Comparison of ENCODE assay signal across 9 mouse cellular contexts in the genomic region with DNA sequence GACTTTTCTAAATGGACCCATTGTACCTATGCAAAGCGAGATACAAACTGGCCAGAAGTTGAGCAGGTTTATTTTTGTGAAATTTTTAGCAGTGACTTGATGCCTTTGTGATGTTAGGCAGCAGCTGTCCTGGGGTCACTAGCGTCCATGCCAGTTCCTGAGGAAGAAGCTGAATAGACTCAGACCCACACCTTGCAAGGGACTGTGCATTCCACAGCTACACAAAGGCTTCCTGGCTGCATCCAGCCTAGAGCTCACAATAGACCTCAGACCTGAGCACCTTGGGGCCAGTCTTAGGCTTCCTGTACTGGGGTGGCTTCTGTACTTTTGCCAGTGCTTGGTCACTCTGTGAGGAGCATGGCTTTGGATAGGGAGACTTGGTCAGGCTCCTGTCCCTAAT.
DNase-seq lines count a peak whose midpoint lies in the region; ATAC-seq and TF ChIP-seq lines count a peak whose summit lies in the region.
"Had no signal": no experiment of that assay in that cellular context is flagged by ENCODE, and none has a peak within 500 bp of the region (broad histone marks: within the 10 kb centered on the region; RNA-seq: fewer than 3 reads in every experiment).

No protein-coding gene starts in this region.

- WGBS in embryonic facial prominence, embryonic 13.5 days: 20% methylated on average over 2 of the region's 2 CpGs
- 58% methylated on average over 2 of the region's 2 CpGs for WGBS in hindbrain, postnatal 0 days
- WGBS in midbrain, postnatal 0 days: 54% methylated on average over 2 of the region's 2 CpGs

- no peaks in the 10 kb centered on the region for H3K27me3 ChIP-seq in embryonic facial prominence, embryonic 13.5 days
- no peaks in the 10 kb centered on the region for H3K27me3 ChIP-seq in hindbrain, postnatal 0 days (ENCODE audit: insufficient read depth, low read length)
- H3K27me3 ChIP-seq in midbrain, postnatal 0 days (ENCODE audit: insufficient read depth, low read length): peaks cover 7% of the 10 kb centered on the region; the same call in 1 of the 2 replicates

- no peak for TF ChIP-seq CTCF in layer of hippocampus, adult 2 months (conservative IDR thresholded peaks at IDR 0.05)
- no peak for TF ChIP-seq CTCF in hindbrain, postnatal 0 days (IDR thresholded peaks at IDR 0.05; ENCODE audit: low read depth)
- no peak for TF ChIP-seq CTCF in midbrain, postnatal 0 days (IDR thresholded peaks at IDR 0.05)

- H3K4me2 ChIP-seq in embryonic facial prominence, embryonic 13.5 days: peak overlapping the region; percentile 68
- H3K4me2 ChIP-seq in hindbrain, postnatal 0 days (ENCODE audit: low read depth, low read length): peak overlapping the region; percentile 14; the same call in 1 of the 2 replicates
- H3K4me2 ChIP-seq in midbrain, postnatal 0 days (ENCODE audit: low read depth, low read length, poor library complexity, severe bottlenecking): 0 out of 2 replicates have a peak overlapping the region, but pooled peaks have one; percentile 4

- peak overlapping the region; percentile 90 for H3K9ac ChIP-seq in embryonic facial prominence, embryonic 13.5 days
- H3K9ac ChIP-seq in hindbrain, postnatal 0 days (replicated peaks; ENCODE audit: low read length): no peak overlapping the region
- no peak overlapping the region for H3K9ac ChIP-seq in midbrain, postnatal 0 days (replicated peaks; ENCODE audit: low read length, poor library complexity, severe bottlenecking)

- no peak for ATAC-seq in embryonic facial prominence, embryonic 13.5 days (ENCODE audit: insufficient number of reproducible peaks, insufficient read depth, low FRiP score, low TSS enrichment, low read depth)
- ATAC-seq in hindbrain, postnatal 0 days: no peak
- no peak for ATAC-seq in midbrain, postnatal 0 days (ENCODE audit: low FRiP score)

- H3K4me3 ChIP-seq in layer of hippocampus, adult 2 months: peak overlapping the region; percentile 52; the same call in 1 of the 2 replicates
- peak overlapping the region; percentile 64 for H3K4me3 ChIP-seq in embryonic facial prominence, embryonic 13.5 days
- H3K4me3 ChIP-seq in hindbrain, postnatal 0 days (ENCODE audit: low read length): no peak overlapping the region
- H3K4me3 ChIP-seq in midbrain, postnatal 0 days (ENCODE audit: low read depth, low read length): no peak overlapping the region

- peaks cover 51% of the 10 kb centered on the region for H3K4me1 ChIP-seq in embryonic facial prominence, embryonic 13.5 days
- 0 out of 2 replicates have a peak, but pooled peaks cover 5% of the 10 kb centered on the region for H3K4me1 ChIP-seq in hindbrain, postnatal 0 days (ENCODE audit: insufficient read depth, low read length)
- peaks cover 5% of the 10 kb centered on the region for H3K4me1 ChIP-seq in midbrain, postnatal 0 days (ENCODE audit: insufficient read depth, low read length)

- peaks cover 3% of the 10 kb centered on the region; the same call in 1 of the 2 replicates for H3K36me3 ChIP-seq in embryonic facial prominence, embryonic 13.5 days
- H3K36me3 ChIP-seq in hindbrain, postnatal 0 days (ENCODE audit: insufficient read depth, low read length): no peaks in the 10 kb centered on the region
- H3K36me3 ChIP-seq in midbrain, postnatal 0 days (ENCODE audit: insufficient read depth, low read length): no peaks in the 10 kb centered on the region

- no peaks in the 10 kb centered on the region for H3K9me3 ChIP-seq in embryonic facial prominence, embryonic 13.5 days
- no peaks in the 10 kb centered on the region for H3K9me3 ChIP-seq in hindbrain, postnatal 0 days (ENCODE audit: low read length)
- H3K9me3 ChIP-seq in midbrain, postnatal 0 days (ENCODE audit: low read length): no peaks in the 10 kb centered on the region

- no peak for DNase-seq in layer of hippocampus, adult 2 months (ENCODE audit: low spot score in 2 of 2)
- no peak for DNase-seq in layer of hippocampus, adult 18-20 months (ENCODE audit: low spot score in 2 of 2)
- no peak for DNase-seq in hindbrain, postnatal 0 days (ENCODE audit: low spot score)
- no peak for DNase-seq in midbrain, postnatal 0 days (ENCODE audit: low spot score)
- no peak for DNase-seq in natural killer cell, adult 2 months (ENCODE audit: low spot score in 2 of 2)
- no peak for DNase-seq in frontal cortex, postnatal 14 days (ENCODE audit: low spot score in 2 of 2)
- DNase-seq in right cerebral cortex, adult 2 months (ENCODE audit: low spot score in 2 of 2): no peak
- DNase-seq: thymus, postnatal 25 days had no signal

- peak overlapping the region; percentile 60 for H3K27ac ChIP-seq in layer of hippocampus, adult 2 months
- H3K27ac ChIP-seq in embryonic facial prominence, embryonic 13.5 days: peak overlapping the region; percentile 96
- no peak overlapping the region for H3K27ac ChIP-seq in hindbrain, postnatal 0 days
- H3K27ac ChIP-seq in midbrain, postnatal 0 days (ENCODE audit: low read depth, low read length): no peak overlapping the region

Comparison
In these comparisons a context has a peak if more than half of its experiments do, and no peak if none do; other contexts are left out.
1. H3K27ac ChIP-seq: peak in layer of hippocampus, adult 2 months (single experiment) and embryonic facial prominence, embryonic 13.5 days (single experiment); none in hindbrain, postnatal 0 days (single experiment) and midbrain, postnatal 0 days (single experiment).
2. H3K4me3 ChIP-seq: peak in layer of hippocampus, adult 2 months (single experiment) and embryonic facial prominence, embryonic 13.5 days (single experiment); none in hindbrain, postnatal 0 days (single experiment) and midbrain, postnatal 0 days (single experiment).
3. H3K4me2 ChIP-seq: peak in every context shown above with its lines; median percentile 68 in embryonic facial prominence, embryonic 13.5 days; 14 in hindbrain, postnatal 0 days; 4 in midbrain, postnatal 0 days.